Mouse (Mus musculus) G1E (cell line): ENCODE data around the gene Galt.
"Not testable (repeated sequence)": the region's sequence is repeated elsewhere in the genome, so short reads cannot be mapped to it uniquely, and the experiment has no call there.

Experiments used
- CTCF ChIP-seq: IDR thresholded peaks from 2 replicates; pipeline ENCODE4 v1.5.1; 2012; ENCODE audit warnings: low read depth, low read length, inconsistent platforms, mixed read lengths
- GATA1 ChIP-seq: IDR thresholded peaks from 2 replicates; pipeline ENCODE4 v1.6.1; 2012; ENCODE audit warnings: borderline replicate concordance, low read length, inconsistent platforms, mixed read lengths
- GATA2 ChIP-seq: IDR thresholded peaks from 2 replicates; pipeline ENCODE4 v1.6.1; 2012; ENCODE audit warnings: low read depth, low read length, inconsistent platforms, borderline replicate concordance
- TAL1 ChIP-seq: conservative IDR thresholded peaks from 2 replicates; pipeline ENCODE4 v1.6.1; 2012; ENCODE audit warnings: low read depth, low read length, inconsistent platforms, mixed read lengths

- TF ChIP-seq CTCF, TAL1, GATA1, GATA2: not testable (repeated sequence)
These were observed 17.9 kb downstream of the Galt start for GRCm38 (mm10) chr4:41772946-41773345.
